Mouse (Mus musculus): ENCODE results near the gene Usb1. TPM values are rescaled to one million over a fixed set of nuclear protein-coding genes. Genes with fewer than 3 reads are reported as not detected.
A peak's percentile ranks its signal among the peaks of the same experiment; 100 is the strongest.

The Usb1 gene
- polyA plus RNA-seq, 1 experiment from 2014 or later: 26.1 TPM

DNA sequence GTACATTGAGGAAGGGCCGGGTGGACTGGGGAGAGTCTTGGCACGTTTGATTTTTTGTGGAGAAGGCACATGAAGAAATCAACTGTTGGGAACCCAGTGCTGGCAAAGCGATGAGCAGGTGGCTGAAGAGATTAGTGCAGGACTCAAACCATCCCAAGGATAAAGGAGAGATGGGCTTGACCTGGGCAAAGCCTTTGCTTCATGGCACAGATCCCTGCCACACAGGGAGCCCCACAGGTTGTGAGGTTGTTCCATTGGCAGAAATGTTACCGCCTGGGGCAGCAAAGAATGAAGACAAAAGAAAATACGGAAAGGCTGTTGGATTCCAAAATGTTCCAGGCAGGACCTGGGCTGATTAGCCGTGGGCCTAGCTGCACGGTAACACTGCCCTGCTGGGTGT lies 55.9 kb downstream of the Usb1 start:
- WGBS: 79% methylated on average over 7 of the region's 7 CpGs
- ATAC-seq (ENCODE audit: insufficient number of reproducible peaks, insufficient read depth, low FRiP score, low read depth): no peak
- Histone ChIP-seq H3K27ac (replicated peaks in 1 of 2; ENCODE audit: control insufficient read depth in 1 of 2, insufficient read depth in 1 of 2, low read depth in 2 of 2, low read length in 2 of 2) (no peak overlapping the region), H3K9ac (ENCODE audit: low read length) (no peak overlapping the region), H3K4me2 (ENCODE audit: low read length) (no peak overlapping the region), H3K4me1 (ENCODE audit: control insufficient read depth in 2 of 2, insufficient read depth in 2 of 2, low read length in 2 of 2) (peaks cover 0 to 3% of the 10 kb centered on the region in 2 experiments; a peak in 2 of 4 replicates), H3K9me3 (ENCODE audit: control insufficient read depth, low read length) (no peaks in the 10 kb centered on the region), H3K4me3 (ENCODE audit: control insufficient read depth in 1 of 2, insufficient read depth in 1 of 2, low read depth in 1 of 2, low read length in 2 of 2) (no peak overlapping the region), H3K27me3 (ENCODE audit: control insufficient read depth, insufficient read depth, low read length) (no peaks in the 10 kb centered on the region), H3K36me3 (ENCODE audit: control insufficient read depth, insufficient read depth, low read length) (no peaks in the 10 kb centered on the region)

- H3K27me3 ChIP-seq (ENCODE audit: control insufficient read depth, insufficient read depth, low read length): no peaks in the 10 kb centered on the region
- peaks cover 14 to 19% of the 10 kb centered on the region in 2 experiments for H3K4me1 ChIP-seq (ENCODE audit: control insufficient read depth in 2 of 2, insufficient read depth in 2 of 2, low read length in 2 of 2)
- H3K36me3 ChIP-seq (ENCODE audit: control insufficient read depth, insufficient read depth, low read length): no peaks in the 10 kb centered on the region
- no peak overlapping the region for H3K4me2 ChIP-seq (ENCODE audit: low read length)
- no peak overlapping the region for H3K9ac ChIP-seq (ENCODE audit: low read length)
- H3K4me3 ChIP-seq (ENCODE audit: control insufficient read depth in 1 of 2, insufficient read depth in 1 of 2, low read depth in 1 of 2, low read length in 2 of 2): no peak overlapping the region
- no peak for ATAC-seq (ENCODE audit: insufficient number of reproducible peaks, insufficient read depth, low FRiP score, low read depth)
- WGBS: 40% methylated on average over 4 of the region's 4 CpGs
- H3K27ac ChIP-seq (replicated peaks in 1 of 2; ENCODE audit: control insufficient read depth in 1 of 2, insufficient read depth in 1 of 2, low read depth in 2 of 2, low read length in 2 of 2): 0 out of 4 replicates have a peak overlapping the region, but pooled peaks of 1 of the 2 experiments have one; percentile 6
- H3K9me3 ChIP-seq (ENCODE audit: control insufficient read depth, low read length): no peaks in the 10 kb centered on the region
These were observed 58.2 kb downstream of the Usb1 start for GRCm38 (mm10) chr8:95390312-95390711.

GRCm38 (mm10) chr8:95391101-95391500 lies 59.0 kb downstream of the Usb1 start:
- WGBS: 66% methylated on average over 7 of the region's 7 CpGs
- Histone ChIP-seq H3K27me3 (ENCODE audit: control insufficient read depth, insufficient read depth, low read length) (no peaks in the 10 kb centered on the region), H3K9ac (ENCODE audit: low read length) (no peak overlapping the region), H3K36me3 (ENCODE audit: control insufficient read depth, insufficient read depth, low read length) (no peaks in the 10 kb centered on the region), H3K4me2 (ENCODE audit: low read length) (no peak overlapping the region), H3K9me3 (ENCODE audit: control insufficient read depth, low read length) (no peaks in the 10 kb centered on the region), H3K27ac (replicated peaks in 1 of 2; ENCODE audit: control insufficient read depth in 1 of 2, insufficient read depth in 1 of 2, low read depth in 2 of 2, low read length in 2 of 2) (0 out of 4 replicates have a peak overlapping the region, but pooled peaks of 1 of the 2 experiments have one; percentile 6), H3K4me3 (ENCODE audit: control insufficient read depth in 1 of 2, insufficient read depth in 1 of 2, low read depth in 1 of 2, low read length in 2 of 2) (no peak overlapping the region), H3K4me1 (ENCODE audit: control insufficient read depth in 2 of 2, insufficient read depth in 2 of 2, low read length in 2 of 2) (peaks cover 22 to 25% of the 10 kb centered on the region in 2 experiments)
- no peak for ATAC-seq (ENCODE audit: insufficient number of reproducible peaks, insufficient read depth, low FRiP score, low read depth)

DNA sequence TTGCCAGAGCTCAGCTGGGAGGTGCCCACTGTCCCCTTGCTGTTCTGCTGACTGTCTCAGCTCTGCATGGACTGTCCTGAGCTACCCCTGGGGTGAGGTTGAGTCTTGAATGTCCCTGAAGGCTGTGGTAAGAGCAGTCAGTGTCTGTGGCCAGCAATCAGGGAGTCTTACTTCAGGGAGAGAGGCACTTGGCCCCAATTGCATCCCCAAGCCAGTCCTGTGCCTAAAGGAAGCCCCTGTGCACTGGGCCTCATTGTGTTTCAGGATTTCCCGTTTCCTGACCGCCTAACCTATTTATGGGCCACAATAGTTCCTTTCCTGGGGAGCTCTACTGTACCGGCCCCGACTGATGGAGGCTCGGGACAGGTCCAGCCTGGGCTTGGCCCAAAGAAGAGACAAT lies 60.5 kb downstream of the Usb1 start:
- no peaks in the 10 kb centered on the region for H3K36me3 ChIP-seq (ENCODE audit: control insufficient read depth, insufficient read depth, low read length)
- 54% methylated on average over 5 of the region's 5 CpGs for WGBS
- H3K4me1 ChIP-seq (ENCODE audit: control insufficient read depth in 2 of 2, insufficient read depth in 2 of 2, low read length in 2 of 2): peaks cover 37 to 39% of the 10 kb centered on the region in 2 experiments
- peak overlapping the region; percentile 20 to 76; a peak in 3 of 4 replicates for H3K27ac ChIP-seq (replicated peaks in 1 of 2; ENCODE audit: control insufficient read depth in 1 of 2, insufficient read depth in 1 of 2, low read depth in 2 of 2, low read length in 2 of 2)
- H3K9ac ChIP-seq (ENCODE audit: low read length): peak overlapping the region; percentile 16; the same call in 1 of the 2 replicates
- peak; percentile 55 for ATAC-seq (ENCODE audit: insufficient number of reproducible peaks, insufficient read depth, low FRiP score, low read depth)
- H3K27me3 ChIP-seq (ENCODE audit: control insufficient read depth, insufficient read depth, low read length): no peaks in the 10 kb centered on the region
- no peak overlapping the region for H3K4me3 ChIP-seq (ENCODE audit: control insufficient read depth in 1 of 2, insufficient read depth in 1 of 2, low read depth in 1 of 2, low read length in 2 of 2)
- no peaks in the 10 kb centered on the region for H3K9me3 ChIP-seq (ENCODE audit: control insufficient read depth, low read length)
- no peak overlapping the region for H3K4me2 ChIP-seq (ENCODE audit: low read length)

GRCm38 (mm10) chr8:95395186-95395918 lies 63.3 kb downstream of the Usb1 start:
- H3K9me3 ChIP-seq (ENCODE audit: control insufficient read depth, low read length): no peaks in the 10 kb centered on the region
- H3K4me1 ChIP-seq (ENCODE audit: control insufficient read depth in 2 of 2, insufficient read depth in 2 of 2, low read length in 2 of 2): peaks cover 38 to 41% of the 10 kb centered on the region in 2 experiments
- no peaks in the 10 kb centered on the region for H3K27me3 ChIP-seq (ENCODE audit: control insufficient read depth, insufficient read depth, low read length)
- ATAC-seq (ENCODE audit: insufficient number of reproducible peaks, insufficient read depth, low FRiP score, low read depth): peak; percentile 60
- peak overlapping the region; percentile 63 to 66 for H3K27ac ChIP-seq (replicated peaks in 1 of 2; ENCODE audit: control insufficient read depth in 1 of 2, insufficient read depth in 1 of 2, low read depth in 2 of 2, low read length in 2 of 2)
- no peaks in the 10 kb centered on the region for H3K36me3 ChIP-seq (ENCODE audit: control insufficient read depth, insufficient read depth, low read length)
- WGBS: 16% methylated on average over 8 of the region's 8 CpGs
- peak overlapping the region; percentile 25 for H3K9ac ChIP-seq (ENCODE audit: low read length)
- H3K4me2 ChIP-seq (ENCODE audit: low read length): no peak overlapping the region
- no peak overlapping the region for H3K4me3 ChIP-seq (ENCODE audit: control insufficient read depth in 1 of 2, insufficient read depth in 1 of 2, low read depth in 1 of 2, low read length in 2 of 2)

DNA sequence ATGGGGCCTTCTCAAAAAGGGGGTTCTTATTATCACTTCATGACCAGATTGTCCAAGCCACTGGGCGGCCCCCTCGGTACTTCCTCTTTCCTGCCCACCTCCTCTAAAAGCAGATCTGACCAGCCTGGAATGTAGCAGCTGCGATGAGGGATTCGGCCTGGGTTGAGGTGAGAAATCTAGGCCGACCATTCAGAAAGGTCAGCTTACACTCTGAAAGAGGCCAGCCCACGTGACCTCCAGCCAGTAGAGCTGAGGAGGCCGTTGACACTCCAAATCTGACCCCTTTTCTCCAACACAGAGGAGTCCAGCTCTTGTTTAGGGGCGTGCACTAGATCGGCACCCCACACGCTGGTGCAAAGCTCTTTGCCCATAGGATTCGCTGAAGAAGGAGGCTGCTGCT lies 64.7 kb downstream of the Usb1 start:
- no peaks in the 10 kb centered on the region for H3K27me3 ChIP-seq (ENCODE audit: control insufficient read depth, insufficient read depth, low read length)

More for the DNA sequence above, 64.7 kb downstream of the Usb1 start:
- 35% methylated on average over 11 of the region's 11 CpGs for WGBS
- Histone ChIP-seq H3K4me1 (ENCODE audit: control insufficient read depth in 2 of 2, insufficient read depth in 2 of 2, low read length in 2 of 2) (peaks cover 38 to 41% of the 10 kb centered on the region in 2 experiments), H3K36me3 (ENCODE audit: control insufficient read depth, insufficient read depth, low read length) (no peaks in the 10 kb centered on the region), H3K4me3 (ENCODE audit: control insufficient read depth in 1 of 2, insufficient read depth in 1 of 2, low read depth in 1 of 2, low read length in 2 of 2) (no peak overlapping the region), H3K9me3 (ENCODE audit: control insufficient read depth, low read length) (no peaks in the 10 kb centered on the region), H3K9ac (ENCODE audit: low read length) (no peak overlapping the region), H3K27ac (replicated peaks in 1 of 2; ENCODE audit: control insufficient read depth in 1 of 2, insufficient read depth in 1 of 2, low read depth in 2 of 2, low read length in 2 of 2) (peak overlapping the region; percentile 46 to 59; a peak in 3 of 4 replicates), H3K4me2 (ENCODE audit: low read length) (no peak overlapping the region)
- no peak for ATAC-seq (ENCODE audit: insufficient number of reproducible peaks, insufficient read depth, low FRiP score, low read depth)
